Mouse (Mus musculus) MEL (cell line): ENCODE measurements at regions not wholly inside any gene's neighbourhood (a gene's known extent, or its start where the extent isn't known, plus 50 kb on each side); places are given as distances from the start of the nearest gene placed in this dataset.

Experiments
- DNase-seq: peaks from one replicate; pipeline ENCODE4 v3.0.0; 2011; ENCODE audit warnings: low read depth, low spot score
- H3K27ac ChIP-seq: 2 replicates; pipeline ENCODE4 v1.5.1; 2012; ENCODE audit warnings: low read depth, mild to moderate bottlenecking, control low read depth, low read length, moderate library complexity; ENCODE audit not compliant: control insufficient read depth
- H3K27me3 ChIP-seq, 2 experiments: fragments of 150-350 bp in 1 of 2; sonication (generic) in 1 of 2; 2 replicates each; pipeline ENCODE4 v1.6.1; 2012; ENCODE audit warnings: low read length in 2 of 2, mild to moderate bottlenecking in 2 of 2, improper control_type of control experiment in 1 of 2, moderate library complexity in 1 of 2; ENCODE audit not compliant: insufficient read depth in 2 of 2, control insufficient read depth in 1 of 2
- H3K36me3 ChIP-seq, 2 experiments: 2 replicates each; pipeline ENCODE4 v1.6.1; 2012 to 2014; ENCODE audit warnings: low read length in 2 of 2, improper control_type of control experiment in 1 of 2, inconsistent platforms in 1 of 2, mild to moderate bottlenecking in 1 of 2; ENCODE audit not compliant: insufficient read depth in 2 of 2, control insufficient read depth in 1 of 2
- H3K4me1 ChIP-seq, 2 experiments: fragments of 150-350 bp in 1 of 2; sonication (generic) in 1 of 2; 2 replicates each; pipeline ENCODE4 v1.6.1; 2012; ENCODE audit warnings: low read length in 2 of 2, improper control_type of control experiment in 1 of 2, mild to moderate bottlenecking in 1 of 2; ENCODE audit not compliant: insufficient read depth in 2 of 2, control insufficient read depth in 1 of 2
- H3K4me3 ChIP-seq, 2 experiments: fragments of 150-350 bp in 1 of 2; sonication (generic) in 1 of 2; 2 replicates each; pipeline ENCODE4 v1.5.1; 2012; ENCODE audit warnings: low read depth in 2 of 2, low read length in 2 of 2, mild to moderate bottlenecking in 2 of 2, moderate library complexity in 2 of 2, control low read depth in 1 of 2, improper control_type of control experiment in 1 of 2; ENCODE audit not compliant: control insufficient read depth in 1 of 2, insufficient read depth in 1 of 2
- H3K79me2 ChIP-seq: 2 replicates; pipeline ENCODE4 v1.6.1; 2012; ENCODE audit warnings: mild to moderate bottlenecking, low read length, moderate library complexity; ENCODE audit not compliant: control insufficient read depth, poor library complexity, insufficient read depth
- H3K9ac ChIP-seq: 2 replicates; pipeline ENCODE4 v1.6.1; 2012; ENCODE audit warnings: low read depth, mild to moderate bottlenecking, control low read depth, low read length, moderate library complexity; ENCODE audit not compliant: control insufficient read depth, poor library complexity, severe bottlenecking
- H3K9me3 ChIP-seq: fragments of 150-350 bp; sonication (generic); replicated peaks from 2 replicates; pipeline ENCODE4 v1.6.1; 2012; ENCODE audit warnings: mild to moderate bottlenecking, low read length, improper control_type of control experiment, moderate library complexity; ENCODE audit not compliant: insufficient read depth
- CHD1 ChIP-seq: IDR thresholded peaks from 2 replicates; pipeline ENCODE4 v1.6.1; 2012; ENCODE audit warnings: low read depth, mild to moderate bottlenecking, inconsistent platforms, low read length, improper control_type of control experiment
- CHD2 ChIP-seq: IDR thresholded peaks from 2 replicates; pipeline ENCODE4 v1.6.1; 2011; ENCODE audit warnings: low read length, improper control_type of control experiment
- CTCF ChIP-seq, 3 experiments: IDR thresholded peaks in 2 of 3; conservative IDR thresholded peaks in 1 of 3; 2 replicates each; pipeline ENCODE4 v1.5.1; 2011 to 2012; ENCODE audit warnings: low read length in 3 of 3, low read depth in 2 of 3, mild to moderate bottlenecking in 2 of 3, improper control_type of control experiment in 1 of 3, inconsistent platforms in 1 of 3, mixed read lengths in 1 of 3, moderate library complexity in 1 of 3; ENCODE audit not compliant: control insufficient read depth in 1 of 3, insufficient read depth in 1 of 3, poor library complexity in 1 of 3, severe bottlenecking in 1 of 3
- ELF1 ChIP-seq: IDR thresholded peaks from 2 replicates; pipeline ENCODE4 v1.6.1; 2014; ENCODE audit warnings: low read depth, mild to moderate bottlenecking, inconsistent platforms, low read length, improper control_type of control experiment, moderate library complexity
- GATA1 ChIP-seq: IDR thresholded peaks from 2 replicates; pipeline ENCODE4 v1.6.1; 2011; ENCODE audit warnings: low read depth, low read length, improper control_type of control experiment
- JUND ChIP-seq: IDR thresholded peaks from 2 replicates; pipeline ENCODE4 v1.6.1; 2011; ENCODE audit warnings: low read depth, mild to moderate bottlenecking, improper control_type of control experiment, low read length
- KAT2A ChIP-seq: conservative IDR thresholded peaks from 2 replicates; pipeline ENCODE4 v1.6.1; 2012; ENCODE audit warnings: low read depth, low read length, improper control_type of control experiment, inconsistent platforms
- MAZ ChIP-seq: IDR thresholded peaks from 2 replicates; pipeline ENCODE4 v1.6.1; 2012; ENCODE audit warnings: low read depth, mild to moderate bottlenecking, inconsistent platforms, low read length, improper control_type of control experiment
- MYB ChIP-seq: IDR thresholded peaks from 2 replicates; pipeline ENCODE4 v1.6.1; 2011; ENCODE audit warnings: mild to moderate bottlenecking, low read depth, low read length, improper control_type of control experiment
- NELFE ChIP-seq: IDR thresholded peaks from 2 replicates; pipeline ENCODE4 v1.6.1; 2011; ENCODE audit warnings: low read depth, low read length, improper control_type of control experiment
- POLR2A ChIP-seq, 2 experiments: IDR thresholded peaks; 2 replicates each; pipeline ENCODE4 v1.6.1; 2011 to 2012; ENCODE audit warnings: low read length in 2 of 2, mild to moderate bottlenecking in 2 of 2, control low read depth in 1 of 2, improper control_type of control experiment in 1 of 2, low read depth in 1 of 2, moderate library complexity in 1 of 2; ENCODE audit not compliant: control insufficient read depth in 1 of 2, insufficient read depth in 1 of 2, poor library complexity in 1 of 2
- POLR2AphosphoS2 ChIP-seq: IDR thresholded peaks from 2 replicates; pipeline ENCODE4 v1.6.1; 2011; ENCODE audit warnings: low read length, improper control_type of control experiment
- TAL1 ChIP-seq: IDR thresholded peaks from 2 replicates; pipeline ENCODE4 v1.6.1; 2012; ENCODE audit warnings: mild to moderate bottlenecking, inconsistent platforms, low read length, moderate library complexity, mixed read lengths
- ZC3H11A ChIP-seq: IDR thresholded peaks from 2 replicates; pipeline ENCODE4 v1.6.1; 2012; ENCODE audit warnings: low read depth, mild to moderate bottlenecking, inconsistent platforms, low read length, improper control_type of control experiment
- ZKSCAN1 ChIP-seq: IDR thresholded peaks from 2 replicates; pipeline ENCODE4 v1.6.1; 2012; ENCODE audit warnings: low read depth, mild to moderate bottlenecking, inconsistent platforms, low read length, improper control_type of control experiment, moderate library complexity
- ZNF384 ChIP-seq: IDR thresholded peaks from 2 replicates; pipeline ENCODE4 v1.6.1; 2012; ENCODE audit warnings: low read depth, mild to moderate bottlenecking, inconsistent platforms, low read length, improper control_type of control experiment

- Histone ChIP-seq H3K4me1 (no peaks in the 10 kb centered on the region), H3K4me3 (no peak overlapping the region)
- no peak for TF ChIP-seq ZKSCAN1
- TF ChIP-seq ZC3H11A = no peak
- TF ChIP-seq GATA1 = no peak
- TF ChIP-seq POLR2AphosphoS2 = no peak
- no peak for TF ChIP-seq CTCF (IDR thresholded peaks at IDR 0.05 in 2 of 3, conservative IDR thresholded peaks at IDR 0.05 in 1 of 3; ENCODE audit: control insufficient read depth in 1 of 3, insufficient read depth in 1 of 3, low read depth in 2 of 3, low read length in 3 of 3, poor library complexity in 1 of 3, severe bottlenecking in 1 of 3)
- TF ChIP-seq ELF1 = no peak
- no peak for TF ChIP-seq CHD1
- TF ChIP-seq JUND = no peak
- TF ChIP-seq TAL1 = no peak
- TF ChIP-seq MAZ = no peak
- no peak for TF ChIP-seq CHD2
- TF ChIP-seq, all 39 proteins: peak for 0
- no peaks in the 10 kb centered on the region for H3K9me3 ChIP-seq
- no peaks in the 10 kb centered on the region for H3K27me3 ChIP-seq
- no peak overlapping the region for H3K9ac ChIP-seq
- H3K79me2 ChIP-seq = no peaks in the 10 kb centered on the region
- no peak overlapping the region for H3K27ac ChIP-seq
- DNase-seq = no peak
- no peaks in the 10 kb centered on the region for H3K36me3 ChIP-seq
Measured at GRCm38 (mm10) chr11:113184095-113184494, 402.1 kb downstream of the Sox9 start.

DNA sequence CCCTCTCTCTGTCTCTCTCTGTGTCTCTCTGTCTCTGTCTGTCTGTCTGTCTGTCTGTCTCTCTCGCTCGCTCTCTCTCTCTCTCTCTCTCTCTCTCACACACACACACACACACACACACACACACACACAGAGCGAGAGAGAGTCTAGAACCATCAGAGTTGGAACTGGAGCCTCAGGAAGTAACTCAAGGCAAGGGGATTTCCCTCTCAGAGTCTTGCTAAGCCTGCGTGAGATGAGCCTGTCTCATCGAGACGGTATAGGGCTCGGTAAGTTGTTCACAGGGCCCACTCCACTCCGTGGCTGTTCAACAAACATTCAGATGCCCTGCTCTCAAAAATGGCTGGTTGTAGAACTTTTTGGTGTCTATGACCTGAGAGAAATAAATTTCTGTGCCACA, 405.4 kb downstream of the Sox9 start:
- Histone ChIP-seq H3K79me2 (no peaks in the 10 kb centered on the region), H3K4me1 (no peaks in the 10 kb centered on the region), H3K4me3 (no peak overlapping the region), H3K27ac (no peak overlapping the region), H3K36me3 (no peaks in the 10 kb centered on the region), H3K27me3 (no peaks in the 10 kb centered on the region), H3K9ac (no peak overlapping the region), H3K9me3 (no peaks in the 10 kb centered on the region)
- no peak for TF ChIP-seq NELFE
- no peak for DNase-seq

- no peaks in the 10 kb centered on the region for H3K27me3 ChIP-seq
- H3K9me3 ChIP-seq = no peaks in the 10 kb centered on the region
- DNase-seq = no peak
- no peaks in the 10 kb centered on the region for H3K36me3 ChIP-seq
- no peaks in the 10 kb centered on the region for H3K4me1 ChIP-seq
- no peaks in the 10 kb centered on the region for H3K79me2 ChIP-seq
- H3K9ac ChIP-seq = no peak overlapping the region
- TF ChIP-seq ZNF384 (no peak), TAL1 (no peak), MYB (no peak), KAT2A (no peak), CHD1 (no peak), POLR2A (IDR thresholded peaks at IDR 0.05; ENCODE audit: control insufficient read depth in 1 of 2, insufficient read depth in 1 of 2, low read depth in 1 of 2, low read length in 2 of 2, poor library complexity in 1 of 2) (no peak)
- no peak overlapping the region for H3K27ac ChIP-seq
- no peak overlapping the region for H3K4me3 ChIP-seq
Measured at GRCm38 (mm10) chr11:113188263-113188920, 406.4 kb downstream of the Sox9 start.
